Mouse (Mus musculus): ENCODE measurements around the gene Mob1a. TPM values are rescaled to one million over a fixed set of nuclear protein-coding genes. Genes with fewer than 3 reads are reported as not detected.

Gene Mob1a
- polyA plus RNA-seq (2016; fragmentation: Nextera tagmentation; extraction: Ambion mirVana): 42.6 and 43.3 TPM in 2 replicates

GRCm38 (mm10) chr6:83325525-83326393, at the start of gene Mob1a, which contains the start of gene Mthfd2:
Gene Mob1a (plus strand): TSS chr6:83326016.
Gene Mthfd2 (minus strand): TSS chr6:83325908.
- Histone ChIP-seq H3K9me3 (replicated peaks) (no peaks in the 10 kb centered on the region), H3K4me2 (peak within 1 kb of the TSS; percentile 86), H3K36me3 (peaks cover 13% of the 10 kb centered on the region), H3K4me3 (peak within 1 kb of the TSS; percentile 80), H3K4me1 (replicated peaks) (peaks cover 14% of the 10 kb centered on the region), H3K27ac (ENCODE audit: poor library complexity, severe bottlenecking) (peak within 1 kb of the TSS; percentile 94), H3K9ac (peak within 1 kb of the TSS; percentile 91), H3K27me3 (replicated peaks) (no peaks in the 10 kb centered on the region)
- peak; percentile 98 for ATAC-seq (ENCODE audit: insufficient number of reproducible peaks, low FRiP score)
- under 1% methylated on average over 60 of the region's 65 CpGs for WGBS

GRCm38 (mm10) chr6:83277151-83277550, 48.7 kb upstream of the Mob1a start:
- Histone ChIP-seq H3K4me2 (no peak overlapping the region), H3K4me1 (replicated peaks) (no peaks in the 10 kb centered on the region), H3K9ac (no peak overlapping the region), H3K27ac (ENCODE audit: poor library complexity, severe bottlenecking) (no peak overlapping the region), H3K9me3 (replicated peaks) (peaks cover 6% of the 10 kb centered on the region; the same call in 1 of the 2 replicates), H3K36me3 (no peaks in the 10 kb centered on the region), H3K27me3 (replicated peaks) (peaks cover 6% of the 10 kb centered on the region), H3K4me3 (no peak overlapping the region)
- ATAC-seq (ENCODE audit: insufficient number of reproducible peaks, low FRiP score): no peak
- WGBS: 63% methylated on average over 13 of the region's 13 CpGs

DNA sequence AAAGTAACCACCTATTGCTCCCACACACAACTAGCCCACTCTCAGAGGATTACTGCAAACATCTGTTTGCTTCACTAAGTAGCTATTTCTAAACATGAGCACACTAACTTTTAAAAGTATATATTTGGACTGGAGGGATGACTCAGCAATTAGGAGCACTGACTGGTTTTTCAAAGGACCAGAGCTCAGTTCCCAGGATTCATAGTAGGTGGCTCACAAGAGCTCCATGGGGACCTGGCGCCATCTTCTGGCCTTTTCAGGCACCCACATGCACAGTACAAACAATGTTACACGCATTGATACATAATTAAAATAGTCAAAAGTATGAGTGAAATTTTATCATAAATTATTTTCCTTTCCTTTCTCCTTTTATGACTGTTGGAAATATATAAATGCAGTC, 46.9 kb upstream of the Mob1a start:
- Histone ChIP-seq H3K4me1 (replicated peaks) (no peaks in the 10 kb centered on the region), H3K4me3 (no peak overlapping the region), H3K9ac (no peak overlapping the region), H3K4me2 (no peak overlapping the region), H3K27me3 (replicated peaks) (peaks cover 6% of the 10 kb centered on the region), H3K27ac (ENCODE audit: poor library complexity, severe bottlenecking) (no peak overlapping the region), H3K9me3 (replicated peaks) (peaks cover 6% of the 10 kb centered on the region; the same call in 1 of the 2 replicates), H3K36me3 (no peaks in the 10 kb centered on the region)
- no peak for ATAC-seq (ENCODE audit: insufficient number of reproducible peaks, low FRiP score)
- WGBS: 33% methylated on average over 2 of the region's 2 CpGs

GRCm38 (mm10) chr6:83280256-83280955, 45.4 kb upstream of the Mob1a start:
- H3K4me2 ChIP-seq: no peak overlapping the region
- WGBS: 76% methylated on average over 8 of the region's 8 CpGs
- H3K9me3 ChIP-seq (replicated peaks): peaks cover 6% of the 10 kb centered on the region; the same call in 1 of the 2 replicates
- H3K4me1 ChIP-seq (replicated peaks): no peaks in the 10 kb centered on the region
- no peak overlapping the region for H3K27ac ChIP-seq (ENCODE audit: poor library complexity, severe bottlenecking)
- no peaks in the 10 kb centered on the region for H3K36me3 ChIP-seq
- peaks cover 5% of the 10 kb centered on the region for H3K27me3 ChIP-seq (replicated peaks)
- H3K9ac ChIP-seq: no peak overlapping the region
- no peak overlapping the region for H3K4me3 ChIP-seq
- no peak for ATAC-seq (ENCODE audit: insufficient number of reproducible peaks, low FRiP score)

GRCm38 (mm10) chr6:83300447-83301229, 25.2 kb upstream of the Mob1a start:
- Histone ChIP-seq H3K4me1 (replicated peaks) (no peaks in the 10 kb centered on the region), H3K9ac (no peak overlapping the region), H3K9me3 (replicated peaks) (no peaks in the 10 kb centered on the region), H3K4me3 (no peak overlapping the region), H3K4me2 (no peak overlapping the region), H3K27ac (ENCODE audit: poor library complexity, severe bottlenecking) (no peak overlapping the region), H3K27me3 (replicated peaks) (no peaks in the 10 kb centered on the region), H3K36me3 (peaks cover 3% of the 10 kb centered on the region; the same call in 1 of the 2 replicates)
- 59% methylated on average over 7 of the region's 7 CpGs for WGBS
- no peak for ATAC-seq (ENCODE audit: insufficient number of reproducible peaks, low FRiP score)

- Histone ChIP-seq H3K27me3 (replicated peaks) (no peaks in the 10 kb centered on the region), H3K4me1 (replicated peaks) (no peaks in the 10 kb centered on the region), H3K27ac (ENCODE audit: poor library complexity, severe bottlenecking) (no peak overlapping the region), H3K36me3 (peaks cover 10% of the 10 kb centered on the region), H3K4me2 (no peak overlapping the region), H3K9ac (no peak overlapping the region), H3K4me3 (no peak overlapping the region), H3K9me3 (replicated peaks) (no peaks in the 10 kb centered on the region)
- WGBS: 90% methylated on average over 2 of the region's 2 CpGs
- no peak for ATAC-seq (ENCODE audit: insufficient number of reproducible peaks, low FRiP score)
Measured at GRCm38 (mm10) chr6:83301294-83301693, 24.5 kb upstream of the Mob1a start.

DNA sequence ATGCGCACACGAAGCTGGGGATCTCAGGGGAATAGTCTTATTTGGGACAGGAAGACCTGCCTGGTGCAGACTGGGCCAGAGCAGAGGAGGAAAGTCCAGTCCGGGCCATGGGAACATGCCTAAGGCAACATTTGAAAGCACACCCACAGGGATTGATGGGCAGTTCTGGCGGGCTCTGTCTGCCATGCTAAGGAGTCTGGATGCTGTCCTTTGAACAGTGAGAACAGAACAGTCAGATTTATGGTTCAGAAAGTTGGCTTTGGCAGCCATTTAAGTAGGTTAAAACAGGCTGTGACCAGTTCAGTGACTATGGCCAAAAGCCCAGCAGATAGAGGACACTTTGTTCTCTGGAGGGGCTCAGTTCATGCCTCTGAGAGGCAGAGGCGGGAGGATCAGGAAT, 23.6 kb upstream of the Mob1a start:
- H3K9ac ChIP-seq: no peak overlapping the region
- no peak for ATAC-seq (ENCODE audit: insufficient number of reproducible peaks, low FRiP score)
- no peak overlapping the region for H3K27ac ChIP-seq (ENCODE audit: poor library complexity, severe bottlenecking)
- no peaks in the 10 kb centered on the region for H3K27me3 ChIP-seq (replicated peaks)
- WGBS: 83% methylated on average over 5 of the region's 5 CpGs
- H3K36me3 ChIP-seq: peaks cover 16% of the 10 kb centered on the region
- no peak overlapping the region for H3K4me3 ChIP-seq
- no peaks in the 10 kb centered on the region for H3K9me3 ChIP-seq (replicated peaks)
- H3K4me1 ChIP-seq (replicated peaks): no peaks in the 10 kb centered on the region
- H3K4me2 ChIP-seq: no peak overlapping the region

DNA sequence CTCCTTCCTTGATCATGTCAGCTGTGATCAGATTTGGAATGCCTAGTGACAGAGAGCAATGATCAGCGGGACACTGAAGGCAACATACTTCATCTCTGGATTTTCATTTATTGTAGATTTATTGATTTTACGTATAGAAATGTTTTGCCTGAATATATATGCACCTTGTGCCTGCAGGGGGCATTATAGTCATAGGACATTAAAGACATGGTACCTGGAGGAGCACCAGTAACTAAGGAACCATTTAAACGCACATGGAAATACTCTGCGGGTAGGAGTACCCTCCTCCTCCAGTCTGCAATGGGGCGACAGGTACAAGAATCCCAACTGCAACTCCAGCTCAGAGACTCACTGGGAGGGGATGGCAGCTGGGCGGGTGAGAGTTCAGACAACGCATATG, 16.8 kb upstream of the Mob1a start:
- H3K27ac ChIP-seq (ENCODE audit: poor library complexity, severe bottlenecking): no peak overlapping the region
- no peak overlapping the region for H3K4me3 ChIP-seq
- H3K36me3 ChIP-seq: peaks cover 46% of the 10 kb centered on the region
- 90% methylated on average over 7 of the region's 7 CpGs for WGBS
- no peaks in the 10 kb centered on the region for H3K4me1 ChIP-seq (replicated peaks)
- no peak overlapping the region for H3K4me2 ChIP-seq
- no peaks in the 10 kb centered on the region for H3K27me3 ChIP-seq (replicated peaks)
- no peak overlapping the region for H3K9ac ChIP-seq
- H3K9me3 ChIP-seq (replicated peaks): no peaks in the 10 kb centered on the region
- ATAC-seq (ENCODE audit: insufficient number of reproducible peaks, low FRiP score): no peak

DNA sequence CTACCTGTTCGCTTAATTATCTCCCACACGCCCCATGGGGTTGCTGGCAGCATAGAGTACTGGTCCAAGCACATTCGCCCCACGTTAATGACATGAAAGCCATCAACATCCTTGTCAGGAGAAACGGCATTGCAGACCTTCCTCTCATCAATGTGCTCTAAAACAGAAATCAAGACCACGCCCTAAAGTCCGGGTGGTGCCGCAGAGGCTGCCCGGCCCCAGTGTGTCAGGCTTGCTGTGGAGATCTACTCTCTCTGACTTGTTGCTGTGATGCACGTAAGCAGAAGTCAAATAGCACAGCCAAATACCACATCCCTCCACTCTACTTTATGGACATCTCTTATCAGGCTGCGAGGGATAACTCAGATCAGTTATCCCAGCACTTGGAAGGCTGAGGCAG, 14.6 kb upstream of the Mob1a start:
- 92% methylated on average over 11 of the region's 11 CpGs for WGBS
- H3K4me3 ChIP-seq: no peak overlapping the region
- H3K4me1 ChIP-seq (replicated peaks): 0 out of 2 replicates have a peak, but pooled peaks cover 3% of the 10 kb centered on the region
- H3K27ac ChIP-seq (ENCODE audit: poor library complexity, severe bottlenecking): no peak overlapping the region
- no peak overlapping the region for H3K4me2 ChIP-seq
- peaks cover 37% of the 10 kb centered on the region for H3K36me3 ChIP-seq
- no peaks in the 10 kb centered on the region for H3K9me3 ChIP-seq (replicated peaks)
- no peak for ATAC-seq (ENCODE audit: insufficient number of reproducible peaks, low FRiP score)
- no peak overlapping the region for H3K9ac ChIP-seq
- no peaks in the 10 kb centered on the region for H3K27me3 ChIP-seq (replicated peaks)

DNA sequence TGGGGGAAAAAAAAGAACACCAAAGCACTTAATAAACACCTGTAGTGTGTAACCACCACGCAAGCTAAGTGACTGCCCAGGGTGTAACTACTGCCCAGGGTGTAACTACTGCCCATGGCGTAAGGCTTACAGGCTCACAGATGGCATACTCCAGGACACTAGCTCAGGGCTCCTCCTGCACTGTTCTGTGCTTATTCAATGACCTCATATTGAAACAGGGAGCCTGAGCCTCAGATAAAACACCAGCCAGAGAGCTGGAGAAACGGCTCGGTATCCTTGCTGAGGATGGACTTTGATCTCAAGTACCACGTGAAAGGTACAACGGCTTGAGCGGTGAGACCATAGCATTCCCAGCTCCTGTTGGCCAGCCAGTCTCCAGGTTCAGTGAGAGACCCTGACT, 13.8 kb upstream of the Mob1a start:
- ATAC-seq (ENCODE audit: insufficient number of reproducible peaks, low FRiP score): no peak
- H3K9ac ChIP-seq: no peak overlapping the region
- no peaks in the 10 kb centered on the region for H3K27me3 ChIP-seq (replicated peaks)
- H3K36me3 ChIP-seq: peaks cover 30% of the 10 kb centered on the region
- H3K4me3 ChIP-seq: no peak overlapping the region
- 59% methylated on average over 7 of the region's 7 CpGs for WGBS
- H3K27ac ChIP-seq (ENCODE audit: poor library complexity, severe bottlenecking): no peak overlapping the region
- H3K4me2 ChIP-seq: no peak overlapping the region
- peaks cover 7% of the 10 kb centered on the region for H3K4me1 ChIP-seq (replicated peaks)
- no peaks in the 10 kb centered on the region for H3K9me3 ChIP-seq (replicated peaks)

- 68% methylated on average over 8 of the region's 8 CpGs for WGBS
- ATAC-seq (ENCODE audit: insufficient number of reproducible peaks, low FRiP score): peak; percentile 23; the same call in 1 of the 2 replicates
- peaks cover 30% of the 10 kb centered on the region for H3K36me3 ChIP-seq
Measured at GRCm38 (mm10) chr6:83312514-83312913, 13.3 kb upstream of the Mob1a start.

More at GRCm38 (mm10) chr6:83312514-83312913, 13.3 kb upstream of the Mob1a start:
- H3K27me3 ChIP-seq (replicated peaks): no peaks in the 10 kb centered on the region
- H3K4me1 ChIP-seq (replicated peaks): peaks cover 7% of the 10 kb centered on the region
- no peak overlapping the region for H3K9ac ChIP-seq
- no peak overlapping the region for H3K4me3 ChIP-seq
- H3K4me2 ChIP-seq: no peak overlapping the region
- no peaks in the 10 kb centered on the region for H3K9me3 ChIP-seq (replicated peaks)
- no peak overlapping the region for H3K27ac ChIP-seq (ENCODE audit: poor library complexity, severe bottlenecking)

Measured in heart, embryonic 12.5 days (tissue).